In the genomic region with DNA sequence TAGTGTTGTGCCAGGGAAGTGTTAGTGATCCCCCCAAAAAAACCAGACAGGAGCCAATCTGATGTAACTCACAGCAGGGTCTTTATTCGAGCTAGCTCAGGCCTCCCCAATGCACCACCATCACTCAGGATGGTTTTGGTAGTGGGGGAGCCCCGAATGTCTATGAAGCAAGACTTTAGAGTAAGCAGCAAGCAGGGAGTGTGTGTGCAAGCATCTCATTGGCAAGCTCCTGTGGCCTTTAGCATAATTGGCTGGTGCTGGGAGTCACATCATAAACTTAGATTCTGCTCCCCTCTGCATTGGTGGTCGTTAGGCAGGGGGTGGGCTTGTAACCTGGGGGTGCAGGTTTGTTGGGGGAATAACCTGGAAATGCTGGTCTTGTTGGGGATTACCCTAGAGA, we compare ENCODE assay signal across 27 mouse cellular contexts. TPM values are rescaled to one million over a fixed set of nuclear protein-coding genes. Genes with fewer than 3 reads are reported as not detected.
DNase-seq lines count a peak whose midpoint lies in the region; ATAC-seq and TF ChIP-seq lines count a peak whose summit lies in the region.
"Not testable (repeated sequence)": the region's sequence is repeated elsewhere in the genome, so short reads cannot be mapped to it uniquely, and the experiment has no call there.
"Had no signal": no experiment of that assay in that cellular context is flagged by ENCODE, and none has a peak within 500 bp of the region (broad histone marks: within the 10 kb centered on the region; RNA-seq: fewer than 3 reads in every experiment).

No protein-coding gene starts in this region.

- not testable (repeated sequence) for TF ChIP-seq CTCF in bone marrow, adult 2 months (IDR thresholded peaks at IDR 0.05; ENCODE audit: control insufficient read depth, insufficient read depth, low read length)

- not testable (repeated sequence) for H3K79me2 ChIP-seq in macrophage (ENCODE audit: inconsistent target)

- H3K27ac ChIP-seq in bone marrow, adult 2 months (ENCODE audit: control insufficient read depth, insufficient read depth, low read depth, low read length, poor library complexity): peak overlapping the region; percentile 9; the same call in 1 of the 2 replicates
- H3K27ac ChIP-seq in macrophage: peak overlapping the region; percentile 90

- 14% methylated on average over 3 of the region's 3 CpGs for WGBS in bone marrow, adult 2 months
- 21% methylated on average over 3 of the region's 3 CpGs for WGBS in macrophage (ENCODE audit: missing documents)

- peak; percentile 24 for ATAC-seq in CD4-positive, CD25-positive, alpha-beta regulatory T cell, adult 4 months
- peak; percentile 25 for ATAC-seq in inflammation-experienced regulatory T-cells, adult 6 months

- H3K36me3 ChIP-seq in macrophage (ENCODE audit: inconsistent target): not testable (repeated sequence)

- H3K4me3 ChIP-seq in bone marrow, adult 2 months (replicated peaks; ENCODE audit: control insufficient read depth, low read depth, low read length); macrophage (ENCODE audit: inconsistent target): not testable (repeated sequence)

- not testable (repeated sequence) for TF ChIP-seq POLR2A in bone marrow, adult 2 months (IDR thresholded peaks at IDR 0.05; ENCODE audit: borderline replicate concordance, control insufficient read depth, low read depth, low read length)

- H3K4me1 ChIP-seq in bone marrow, adult 2 months (ENCODE audit: control insufficient read depth, insufficient read depth, low read length): not testable (repeated sequence)

- DNase-seq in heart, adult 11 months: peak; percentile 88
- peak; percentile 16 for DNase-seq in thymus, postnatal 0 days (ENCODE audit: low spot score)

RNA-seq across cellular contexts. Expression of a gene that starts 20.4 kb away (rescaled TPM):
- polyA plus RNA-seq in CD4-positive, CD25-positive, alpha-beta regulatory T cell, adult 4 months (2017; shearing (Covaris generic)): 10 to 100 TPM; 27.2 to 36.2 TPM
- polyA plus RNA-seq in bone marrow, adult 2 months (2011; ENCODE audit: insufficient read depth, insufficient read length, low replicate concordance, missing spikeins): 39.2 and 52.3 TPM in 2 replicates
- polyA plus RNA-seq in inflammation-experienced regulatory T-cells, adult 6 months (2017; shearing (Covaris generic)): 10 to 100 TPM; 29.4 to 33.1 (median 32.4) TPM
- 10 to 100 TPM; 24.1 to 84.7 (median 43.2) TPM for total RNA-seq in macrophage (2018; cell fraction: chromatin; rRNA removed)
- total RNA-seq in macrophage (2018; cell fraction: cytosol; rRNA removed): 10 to 100 TPM; 14.4 to 34.4 (median 22.4) TPM
- total RNA-seq in macrophage (2018; cell fraction: nucleus; rRNA removed): 10 to 100 TPM; 14.8 to 97.7 (median 33.0) TPM
- 17.8 to 41.1 TPM (median 31.9 TPM) in 3 replicates for polyA plus RNA-seq in macrophage (2018)
- 98.8 and 108 TPM in 2 replicates for polyA plus RNA-seq in thymus, postnatal 0 days (2015; fragmentation: Nextera tagmentation; extraction: Ambion mirVana)

RNA-seq across cellular contexts. Expression of a gene that starts 21.5 kb away (rescaled TPM):
- polyA plus RNA-seq in CD4-positive, CD25-positive, alpha-beta regulatory T cell, adult 4 months (2017; shearing (Covaris generic)): not detected
- 0.29 TPM in 1 of 2 replicates, not detected in the other for polyA plus RNA-seq in bone marrow, adult 2 months (2011; ENCODE audit: insufficient read depth, insufficient read length, low replicate concordance, missing spikeins)
- polyA plus RNA-seq in inflammation-experienced regulatory T-cells, adult 6 months (2017; shearing (Covaris generic)): under 1 TPM in 2 of 3 experiments, not detected in 1; 0.06 to 0.07 TPM
- total RNA-seq in macrophage (2018; cell fraction: chromatin; rRNA removed): not detected
- total RNA-seq in macrophage (2018; cell fraction: cytosol; rRNA removed): not detected
- total RNA-seq in macrophage (2018; cell fraction: nucleus; rRNA removed): not detected
- not detected in 3 replicates for polyA plus RNA-seq in macrophage (2018)
- not detected in 2 replicates for polyA plus RNA-seq in thymus, postnatal 0 days (2015; fragmentation: Nextera tagmentation; extraction: Ambion mirVana)
- total RNA-seq: adrenal gland, adult 18-20 months; adrenal gland, postnatal 14 days; gastrocnemius, adult 8-10 months; gastrocnemius, postnatal 36 days; heart, adult 18-20 months; heart, postnatal 25 days had no signal
- polyA plus RNA-seq: activated CD4-positive, CD25-positive, alpha-beta regulatory T cell, adult 4 months; C2C12; embryonic facial prominence, embryonic 10.5 days; embryonic facial prominence, embryonic 14.5 days; erythroblast, embryonic 14.5 days; forebrain, embryonic 10.5 days; forebrain, embryonic 14.5 days; G1E; heart, embryonic 11.5 days; heart, embryonic 15.5 days; hindbrain, embryonic 10.5 days; hindbrain, embryonic 14.5 days; intestine, postnatal 0 days; Patski had no signal

RNA-seq across cellular contexts. Expression of a gene that starts 31.2 kb away (rescaled TPM):
- polyA plus RNA-seq in CD4-positive, CD25-positive, alpha-beta regulatory T cell, adult 4 months (2017; shearing (Covaris generic)): under 1 TPM in 1 of 2 experiments, not detected in 1; 0.56 TPM
- polyA plus RNA-seq in bone marrow, adult 2 months (2011; ENCODE audit: insufficient read depth, insufficient read length, low replicate concordance, missing spikeins): not detected in 2 replicates
- not detected for polyA plus RNA-seq in inflammation-experienced regulatory T-cells, adult 6 months (2017; shearing (Covaris generic))
- total RNA-seq in macrophage (2018; cell fraction: chromatin; rRNA removed): not detected
- total RNA-seq in macrophage (2018; cell fraction: cytosol; rRNA removed): not detected
- total RNA-seq in macrophage (2018; cell fraction: nucleus; rRNA removed): not detected
- polyA plus RNA-seq in macrophage (2018): not detected in 3 replicates
- 0.18 TPM in 1 of 2 replicates, not detected in the other for polyA plus RNA-seq in thymus, postnatal 0 days (2015; fragmentation: Nextera tagmentation; extraction: Ambion mirVana)
- total RNA-seq: adrenal gland, adult 18-20 months; adrenal gland, postnatal 14 days; G1E; gastrocnemius, adult 8-10 months; gastrocnemius, postnatal 36 days; heart, postnatal 25 days had no signal
- polyA plus RNA-seq: activated CD4-positive, CD25-positive, alpha-beta regulatory T cell, adult 4 months; C2C12; embryonic facial prominence, embryonic 14.5 days; erythroblast, embryonic 14.5 days; forebrain, embryonic 10.5 days; forebrain, embryonic 14.5 days; G1E; heart, embryonic 11.5 days; heart, embryonic 15.5 days; hindbrain, embryonic 14.5 days; Patski had no signal

RNA-seq across cellular contexts. Expression of a gene that starts 44.0 kb away (rescaled TPM):
- polyA plus RNA-seq in CD4-positive, CD25-positive, alpha-beta regulatory T cell, adult 4 months (2017; shearing (Covaris generic)): not detected
- not detected in 2 replicates for polyA plus RNA-seq in bone marrow, adult 2 months (2011; ENCODE audit: insufficient read depth, insufficient read length, low replicate concordance, missing spikeins)
- polyA plus RNA-seq in inflammation-experienced regulatory T-cells, adult 6 months (2017; shearing (Covaris generic)): not detected
- not detected for total RNA-seq in macrophage (2018; cell fraction: chromatin; rRNA removed)
- total RNA-seq in macrophage (2018; cell fraction: cytosol; rRNA removed): not detected
- total RNA-seq in macrophage (2018; cell fraction: nucleus; rRNA removed): not detected
- not detected in 3 replicates for polyA plus RNA-seq in macrophage (2018)
- polyA plus RNA-seq in thymus, postnatal 0 days (2015; fragmentation: Nextera tagmentation; extraction: Ambion mirVana): 0.03 TPM in 1 of 2 replicates, not detected in the other
- total RNA-seq: adrenal gland, adult 18-20 months; adrenal gland, postnatal 14 days; gastrocnemius, adult 8-10 months; gastrocnemius, postnatal 36 days; heart, adult 18-20 months; heart, postnatal 25 days had no signal
- polyA plus RNA-seq: C2C12; cerebellum, adult 2 months; embryonic facial prominence, embryonic 10.5 days; embryonic facial prominence, embryonic 14.5 days; erythroblast, embryonic 14.5 days; forebrain, embryonic 10.5 days; forebrain, embryonic 14.5 days; G1E; heart, embryonic 11.5 days; heart, embryonic 15.5 days; hindbrain, embryonic 10.5 days; hindbrain, embryonic 14.5 days; intestine, postnatal 0 days; Patski had no signal

RNA-seq across cellular contexts. Expression of a gene that starts 57.0 kb away (rescaled TPM):
- polyA plus RNA-seq in CD4-positive, CD25-positive, alpha-beta regulatory T cell, adult 4 months (2017; shearing (Covaris generic)): 100 to 1,000 TPM; 103 to 104 TPM
- polyA plus RNA-seq in bone marrow, adult 2 months (2011; ENCODE audit: insufficient read depth, insufficient read length, low replicate concordance, missing spikeins): 18.5 and 31.3 TPM in 2 replicates
- 10 to 100 TPM; 69.3 to 99.2 (median 86.3) TPM for polyA plus RNA-seq in inflammation-experienced regulatory T-cells, adult 6 months (2017; shearing (Covaris generic))
- total RNA-seq in macrophage (2018; cell fraction: chromatin; rRNA removed): 100 to 1,000 TPM in 22 of 26 experiments, 10 to 100 TPM in 4; 92.6 to 179 (median 113) TPM
- total RNA-seq in macrophage (2018; cell fraction: cytosol; rRNA removed): 10 to 100 TPM; 27.8 to 44.6 (median 35.7) TPM
- total RNA-seq in macrophage (2018; cell fraction: nucleus; rRNA removed): 100 to 1,000 TPM in 8 of 26 experiments, 10 to 100 TPM in 18; 72.7 to 126 (median 94.3) TPM
- 15.6 to 24.0 TPM (median 18.9 TPM) in 3 replicates for polyA plus RNA-seq in macrophage (2018)
- 51.1 and 55.8 TPM in 2 replicates for polyA plus RNA-seq in thymus, postnatal 0 days (2015; fragmentation: Nextera tagmentation; extraction: Ambion mirVana)
